Mouse (Mus musculus) kidney, postnatal 10 days (tissue): ENCODE measurements around the gene Cars2.
"Not testable (repeated sequence)": the region's sequence is repeated elsewhere in the genome, so short reads cannot be mapped to it uniquely, and the experiment has no call there.

Experiments
- DNase-seq: peaks from one replicate; pipeline ENCODE4 v3.0.0; 2021; ENCODE audit warnings: mixed read lengths

Cars2 gene

GRCm38 (mm10) chr8:11506802-11507201 lies 43.8 kb downstream of the Cars2 start:
- peak; percentile 81 for DNase-seq

- no peak for DNase-seq
Measured at GRCm38 (mm10) chr8:11506074-11506473, 44.5 kb downstream of the Cars2 start.

- DNase-seq, result no peak
Measured at GRCm38 (mm10) chr8:11503476-11504232, 46.9 kb downstream of the Cars2 start.

GRCm38 (mm10) chr8:11498786-11499485 lies 51.6 kb downstream of the Cars2 start:
- DNase-seq, result no peak

GRCm38 (mm10) chr8:11498281-11498680 lies 52.3 kb downstream of the Cars2 start:
- DNase-seq, result no peak

GRCm38 (mm10) chr8:11497017-11497990 lies 53.3 kb downstream of the Cars2 start, which contains the start of gene Naxd:
Gene Naxd (plus strand): TSS chr8:11497506.
- DNase-seq, result peak; percentile 95

- DNase-seq, result not testable (repeated sequence)
Measured at GRCm38 (mm10) chr8:11492340-11492739, 58.2 kb downstream of the Cars2 start.

GRCm38 (mm10) chr8:11487229-11487628 lies 63.4 kb downstream of the Cars2 start:
- DNase-seq, result no peak

- peak; percentile 90 for DNase-seq
Measured at GRCm38 (mm10) chr8:11486142-11486541, 64.4 kb downstream of the Cars2 start.

- DNase-seq, result peak; percentile 39
Measured at GRCm38 (mm10) chr8:11482537-11482936, 68.0 kb downstream of the Cars2 start.

- no peak for DNase-seq
Measured at GRCm38 (mm10) chr8:11481876-11482275, 68.7 kb downstream of the Cars2 start.

GRCm38 (mm10) chr8:11479591-11479990 lies 71.0 kb downstream of the Cars2 start:
- peak; percentile 42 for DNase-seq

- DNase-seq, result peak; percentile 56
Measured at GRCm38 (mm10) chr8:11478807-11479527, 71.6 kb downstream of the Cars2 start.

- DNase-seq, result peak; percentile 94
Measured at GRCm38 (mm10) chr8:11477811-11478761, 72.5 kb downstream of the Cars2 start, which contains the start of gene Rab20. Gene Rab20 (minus strand): TSS chr8:11478710.

- DNase-seq, result no peak
Measured at GRCm38 (mm10) chr8:11477178-11477553, 73.4 kb downstream of the Cars2 start.

- DNase-seq, result peak; percentile 77
Measured at GRCm38 (mm10) chr8:11476338-11477177, 74.0 kb downstream of the Cars2 start.

- DNase-seq, result no peak
Measured at GRCm38 (mm10) chr8:11475876-11476275, 74.7 kb downstream of the Cars2 start.

- DNase-seq, result no peak
Measured at GRCm38 (mm10) chr8:11475397-11475796, 75.2 kb downstream of the Cars2 start.

GRCm38 (mm10) chr8:11473072-11473471 lies 77.5 kb downstream of the Cars2 start:
- peak; percentile 84 for DNase-seq

- peak; percentile 76 for DNase-seq
Measured at GRCm38 (mm10) chr8:11471309-11471708, 79.3 kb downstream of the Cars2 start.
